Mouse (Mus musculus) liver (tissue): ENCODE measurements around the gene Kif21b.

Source experiments
- DNase-seq: peaks from one replicate; pipeline ENCODE4 v3.0.0-alpha.2; 2020; ENCODE audit warnings: mixed read lengths

Gene Kif21b

DNA sequence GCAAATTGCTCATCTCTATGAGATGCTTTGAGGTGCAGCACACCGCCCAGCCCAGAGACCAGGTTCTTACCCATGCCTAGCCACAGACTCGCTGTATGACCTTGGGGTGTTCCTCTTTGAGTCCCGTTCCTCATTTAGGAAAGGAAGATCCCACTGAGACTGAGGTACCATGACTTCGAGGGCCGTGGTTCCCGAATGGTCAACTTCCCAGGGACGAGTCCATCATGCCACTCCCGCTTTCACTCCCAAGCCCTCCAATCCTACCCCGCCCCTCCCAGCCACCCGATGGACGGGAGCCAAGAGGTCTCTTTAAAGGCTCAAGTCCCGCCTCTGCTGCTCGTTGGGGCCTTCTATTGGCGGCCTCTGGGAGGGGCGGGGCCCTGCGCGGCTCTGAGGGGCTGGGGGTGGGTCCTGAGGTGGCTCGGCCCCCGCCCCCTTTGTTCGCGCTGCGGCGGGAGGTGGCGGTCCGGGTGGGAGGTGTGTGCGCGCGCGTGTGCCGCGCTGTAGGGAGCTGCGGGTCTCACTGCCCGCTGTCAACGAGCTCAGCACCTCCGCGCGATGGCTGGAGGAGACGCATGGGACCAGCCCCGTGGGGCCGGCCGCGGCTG, at the start of gene Kif21b:
TSS of gene Kif21b (plus strand) at position 439 of the 608 bp plus-strand sequence.
- DNase-seq, result peak; percentile 93

DNA sequence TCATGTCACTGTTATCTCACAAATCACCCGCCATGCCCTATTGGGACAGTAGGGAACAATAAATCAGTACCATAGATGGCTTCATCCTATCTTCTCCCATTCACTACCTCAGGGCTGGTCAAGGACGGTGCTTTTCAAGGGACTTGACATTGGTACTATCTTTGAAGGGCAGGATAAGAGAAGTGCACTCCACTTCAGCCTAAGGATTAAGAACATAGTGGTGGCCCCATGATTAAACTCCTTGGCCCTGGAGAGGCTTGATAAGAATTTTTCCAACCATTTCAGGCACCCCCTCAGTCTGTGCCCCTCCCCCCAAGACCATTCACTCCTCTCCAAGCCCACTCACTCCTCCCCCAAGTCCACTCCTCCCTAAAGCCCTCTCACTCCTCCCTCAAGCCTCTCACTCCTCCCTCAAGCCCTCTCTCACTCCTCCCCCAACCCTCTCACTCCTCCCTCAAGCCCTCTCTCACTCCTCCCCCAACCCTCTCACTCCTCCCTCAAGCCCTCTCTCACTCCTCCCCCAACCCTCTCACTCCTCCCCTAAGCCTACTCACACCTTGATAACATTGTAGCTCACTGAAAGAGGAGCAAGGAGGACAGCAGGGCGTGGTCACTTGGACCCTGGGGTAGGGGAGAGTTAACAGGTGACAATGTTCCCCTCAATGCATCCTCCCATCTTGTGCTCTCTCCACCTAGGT, 45.1 kb upstream of the Kif21b start:
- no peak for DNase-seq

- no peak for DNase-seq
Observed at GRCm38 (mm10) chr1:136089368-136090165, 41.6 kb upstream of the Kif21b start.

GRCm38 (mm10) chr1:136093726-136094125, 37.5 kb upstream of the Kif21b start:
- DNase-seq, result no peak

- no peak for DNase-seq
Observed at GRCm38 (mm10) chr1:136094807-136095206, 36.4 kb upstream of the Kif21b start.

GRCm38 (mm10) chr1:136102094-136102493, 29.1 kb upstream of the Kif21b start:
- DNase-seq, result peak; percentile 35

- DNase-seq, result no peak
Observed at GRCm38 (mm10) chr1:136102551-136102950, 28.6 kb upstream of the Kif21b start.

DNA sequence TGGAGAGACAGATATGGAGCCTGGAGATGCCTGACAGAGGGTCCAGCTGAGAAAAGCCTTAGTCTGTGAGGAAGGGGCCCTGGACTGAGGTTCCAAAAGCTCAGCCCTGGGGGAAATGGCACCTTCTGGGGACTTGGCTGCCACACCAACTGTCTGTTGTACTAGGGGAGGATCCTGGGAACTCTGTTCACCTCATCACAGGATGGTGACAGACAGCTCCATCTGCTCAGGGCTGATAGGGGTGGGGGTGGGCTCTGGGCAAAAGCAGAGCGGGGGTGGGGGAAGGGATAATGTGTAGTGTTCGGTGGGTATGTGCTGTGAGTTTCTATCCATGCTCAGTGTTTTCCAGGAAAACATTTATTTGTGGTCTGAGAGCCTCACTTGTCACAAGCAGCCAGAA, 28.2 kb upstream of the Kif21b start:
- peak; percentile 67 for DNase-seq

GRCm38 (mm10) chr1:136103696-136104095, 27.5 kb upstream of the Kif21b start:
- no peak for DNase-seq

- no peak for DNase-seq
Observed at GRCm38 (mm10) chr1:136104741-136105140, 26.4 kb upstream of the Kif21b start.

DNA sequence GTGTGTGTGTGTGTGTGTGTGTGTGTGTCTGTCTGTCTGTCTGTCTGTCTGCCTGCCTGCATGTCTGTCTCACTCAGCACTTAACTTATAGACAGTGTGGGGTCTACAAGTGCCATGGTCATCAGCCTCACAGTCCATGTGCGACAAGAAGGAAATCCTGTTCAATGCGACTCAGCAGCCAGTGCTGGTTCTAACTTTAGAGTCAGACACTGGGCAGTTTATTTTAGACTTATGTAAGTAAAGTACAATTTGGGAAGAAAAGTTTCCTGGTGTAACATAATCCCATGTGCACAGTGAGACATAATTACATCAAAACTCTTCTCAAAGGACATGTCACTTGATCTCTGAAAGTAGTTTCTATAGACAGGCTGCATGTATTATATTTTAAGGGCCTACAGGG, 21.7 kb upstream of the Kif21b start:
- DNase-seq, result no peak

DNA sequence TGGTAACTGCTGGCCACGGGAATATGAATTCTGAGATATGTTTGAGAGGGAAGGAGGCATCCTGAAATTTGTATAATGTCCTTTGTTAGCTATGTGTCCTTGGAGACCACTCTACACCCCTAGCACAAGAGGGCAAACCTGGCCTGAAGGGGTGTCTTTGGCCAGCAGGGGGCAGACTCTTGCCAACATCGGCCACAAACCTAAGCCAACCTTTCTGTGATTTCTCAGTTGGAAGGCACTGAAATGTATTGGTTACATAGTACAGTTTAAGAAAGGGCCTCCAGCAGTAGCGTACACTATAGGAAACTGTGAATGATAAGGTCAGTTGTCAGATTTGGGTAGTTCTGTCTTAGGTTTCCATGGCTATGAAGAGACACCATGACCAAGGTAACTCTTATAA, 15.0 kb upstream of the Kif21b start:
- peak; percentile 68 for DNase-seq

GRCm38 (mm10) chr1:136117069-136117468, 14.1 kb upstream of the Kif21b start:
- no peak for DNase-seq

DNA sequence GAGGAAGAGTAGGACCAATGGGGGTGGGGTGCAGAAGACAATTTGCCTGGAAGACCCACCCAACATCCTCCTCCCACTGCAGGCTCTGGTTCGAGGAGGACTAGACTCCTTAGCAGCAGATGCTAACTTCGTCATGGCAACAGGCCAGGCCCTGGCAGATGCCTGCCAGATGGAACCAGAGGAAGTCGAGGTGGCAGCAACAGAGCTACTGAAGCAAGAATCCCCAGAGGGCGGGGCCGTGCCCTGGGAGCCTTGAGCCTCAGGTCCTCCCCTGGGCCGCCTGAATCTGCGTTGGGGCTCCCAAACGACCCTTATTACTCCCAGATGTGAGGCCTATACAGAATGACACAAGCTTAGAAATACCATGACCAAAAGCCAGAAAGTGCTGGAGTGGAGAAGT, 12.3 kb upstream of the Kif21b start:
- no peak for DNase-seq

DNA sequence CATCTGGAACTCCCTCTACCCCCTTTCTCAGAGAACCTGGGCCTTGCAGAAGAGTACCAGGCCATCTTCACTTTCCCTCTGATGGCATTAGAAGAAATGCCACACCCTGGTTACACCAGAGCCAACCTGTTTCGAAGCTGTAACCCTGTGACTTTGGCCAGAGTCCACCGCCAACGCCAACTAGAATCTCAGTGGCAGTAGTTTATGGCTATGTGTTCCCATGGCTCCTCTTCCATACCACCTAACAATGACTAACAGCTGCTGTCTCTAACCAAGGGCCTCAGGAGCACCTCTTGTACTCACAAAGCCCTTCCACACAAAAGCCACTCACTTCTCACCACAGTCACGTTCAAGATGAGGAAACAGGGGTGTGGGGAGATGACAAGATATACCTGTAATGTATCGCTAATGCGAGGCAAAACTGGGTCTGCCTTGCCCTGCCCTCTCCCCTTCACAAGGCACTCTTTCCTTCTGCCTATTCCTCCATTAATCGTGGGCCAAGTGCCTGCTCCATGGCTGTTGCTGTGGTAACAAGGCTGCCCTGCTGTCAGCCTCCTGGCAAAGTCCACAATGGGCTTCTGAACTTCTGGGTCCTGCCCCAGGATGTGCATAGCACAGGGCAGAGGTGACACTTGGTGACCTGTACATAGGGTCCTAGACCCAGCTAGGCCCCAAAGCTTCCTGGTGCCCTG, 11.5 kb upstream of the Kif21b start:
- no peak for DNase-seq

GRCm38 (mm10) chr1:136120263-136120603, 11.0 kb upstream of the Kif21b start:
- no peak for DNase-seq

GRCm38 (mm10) chr1:136120785-136121184, 10.4 kb upstream of the Kif21b start:
- peak; percentile 71 for DNase-seq

- DNase-seq, result no peak
Observed at GRCm38 (mm10) chr1:136122030-136122429, 9.2 kb upstream of the Kif21b start.

- DNase-seq, result no peak
Observed at GRCm38 (mm10) chr1:136126159-136126765, 4.9 kb upstream of the Kif21b start.

GRCm38 (mm10) chr1:136126895-136127294, 4.3 kb upstream of the Kif21b start:
- DNase-seq, result no peak

DNA sequence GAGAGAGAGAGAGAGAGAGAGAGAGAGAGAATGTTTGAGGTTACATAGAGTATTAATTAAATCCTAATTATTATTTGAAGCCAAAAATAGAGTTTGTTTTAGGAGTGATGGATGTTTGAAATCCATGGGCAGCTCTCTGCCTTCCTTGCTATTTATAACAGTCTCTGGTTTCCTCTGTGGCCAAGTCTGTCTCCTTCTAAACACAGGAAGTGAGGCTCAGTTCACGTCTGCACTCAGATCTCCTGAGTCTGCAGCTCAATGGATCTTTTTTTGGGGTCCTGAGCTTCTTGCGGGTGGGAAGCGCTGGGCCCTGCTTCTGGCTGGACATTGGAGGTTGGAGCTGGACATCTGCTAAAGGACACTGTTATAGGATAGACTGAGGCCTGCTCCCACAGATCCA, 3.3 kb upstream of the Kif21b start:
- DNase-seq, result no peak

DNA sequence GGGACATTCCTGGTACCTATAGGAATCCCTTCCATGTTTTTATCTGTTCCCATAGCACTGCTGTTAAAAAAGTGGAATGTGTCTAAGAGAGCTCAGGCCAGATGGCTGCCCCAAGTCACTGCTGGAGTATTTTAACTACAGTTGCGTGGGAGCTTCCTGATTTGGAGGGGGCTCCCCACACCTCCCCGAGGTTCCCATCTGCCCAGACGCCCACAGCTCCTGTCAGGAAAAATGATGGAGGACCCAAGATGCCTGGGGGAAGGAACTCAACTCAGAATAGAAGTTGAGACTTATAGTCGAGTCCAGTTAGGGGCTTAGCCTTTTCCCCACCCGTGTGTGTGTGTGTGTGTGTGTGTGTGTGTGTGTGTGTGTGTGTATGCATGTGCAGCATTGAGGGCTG, 2.8 kb upstream of the Kif21b start:
- no peak for DNase-seq
